Mouse (Mus musculus): ENCODE measurements around the gene Olfr318. TPM values are rescaled to one million over a fixed set of nuclear protein-coding genes. Genes with fewer than 3 reads are reported as not detected.

Gene Olfr318
- polyA plus RNA-seq, 1 experiment from 2014 or later: not detected

GRCm38 (mm10) chr11:58709086-58709485, 14.7 kb downstream of the Olfr318 start:
- Histone ChIP-seq H3K9ac (ENCODE audit: low read depth, low read length) (no peak overlapping the region), H3K27me3 (ENCODE audit: control insufficient read depth, insufficient read depth, low read length) (no peaks in the 10 kb centered on the region), H3K4me1 (ENCODE audit: control insufficient read depth, insufficient read depth, low read length) (no peaks in the 10 kb centered on the region), H3K9me3 (replicated peaks; ENCODE audit: control insufficient read depth, low read length) (no peaks in the 10 kb centered on the region), H3K27ac (ENCODE audit: low read depth, low read length) (no peak overlapping the region), H3K4me3 (ENCODE audit: low read depth, low read length) (no peak overlapping the region), H3K36me3 (ENCODE audit: control insufficient read depth, insufficient read depth, low read length) (no peaks in the 10 kb centered on the region), H3K4me2 (no peak overlapping the region)
- WGBS (ENCODE audit: insufficient replicate concordance): 72% methylated on average over 11 of the region's 11 CpGs
- no peak for ATAC-seq (replicated peaks; ENCODE audit: insufficient number of reproducible peaks, low FRiP score, low TSS enrichment)

- Histone ChIP-seq H3K27ac (ENCODE audit: low read depth, low read length) (no peak within 1 kb of the TSS), H3K27me3 (ENCODE audit: control insufficient read depth, insufficient read depth, low read length) (no peaks in the 10 kb centered on the region), H3K4me3 (ENCODE audit: low read depth, low read length) (no peak within 1 kb of the TSS), H3K4me2 (no peak within 1 kb of the TSS), H3K36me3 (ENCODE audit: control insufficient read depth, insufficient read depth, low read length) (no peaks in the 10 kb centered on the region), H3K9ac (ENCODE audit: low read depth, low read length) (no peak within 1 kb of the TSS), H3K4me1 (ENCODE audit: control insufficient read depth, insufficient read depth, low read length) (no peaks in the 10 kb centered on the region), H3K9me3 (replicated peaks; ENCODE audit: control insufficient read depth, low read length) (peaks cover 6% of the 10 kb centered on the region; the same call in 1 of the 2 replicates)
- ATAC-seq (replicated peaks; ENCODE audit: insufficient number of reproducible peaks, low FRiP score, low TSS enrichment): no peak
- 80% methylated on average over 3 of the region's 3 CpGs for WGBS (ENCODE audit: insufficient replicate concordance)
Measured at GRCm38 (mm10) chr11:58698862-58699261, 25.0 kb downstream of the Olfr318 start, which contains the start of gene Olfr319. TSS of gene Olfr319 (plus strand) at chr11:58699162.

GRCm38 (mm10) chr11:58680799-58681198, 43.0 kb downstream of the Olfr318 start, which contains the start of gene Olfr320:
TSS of gene Olfr320 (plus strand) at chr11:58681099.
- ATAC-seq (replicated peaks; ENCODE audit: insufficient number of reproducible peaks, low FRiP score, low TSS enrichment): no peak
- Histone ChIP-seq H3K9me3 (replicated peaks; ENCODE audit: control insufficient read depth, low read length) (no peaks in the 10 kb centered on the region), H3K27me3 (ENCODE audit: control insufficient read depth, insufficient read depth, low read length) (no peaks in the 10 kb centered on the region), H3K9ac (ENCODE audit: low read depth, low read length) (no peak within 1 kb of the TSS), H3K4me2 (no peak within 1 kb of the TSS), H3K4me3 (ENCODE audit: low read depth, low read length) (no peak within 1 kb of the TSS), H3K4me1 (ENCODE audit: control insufficient read depth, insufficient read depth, low read length) (no peaks in the 10 kb centered on the region), H3K27ac (ENCODE audit: low read depth, low read length) (no peak within 1 kb of the TSS), H3K36me3 (ENCODE audit: control insufficient read depth, insufficient read depth, low read length) (no peaks in the 10 kb centered on the region)
- 76% methylated on average over 1 of the region's 1 CpGs for WGBS (ENCODE audit: insufficient replicate concordance)

GRCm38 (mm10) chr11:58671825-58672224, 52.0 kb downstream of the Olfr318 start:
- Histone ChIP-seq H3K27me3 (ENCODE audit: control insufficient read depth, insufficient read depth, low read length) (no peaks in the 10 kb centered on the region), H3K27ac (ENCODE audit: low read depth, low read length) (no peak overlapping the region), H3K4me1 (ENCODE audit: control insufficient read depth, insufficient read depth, low read length) (no peaks in the 10 kb centered on the region), H3K9me3 (replicated peaks; ENCODE audit: control insufficient read depth, low read length) (no peaks in the 10 kb centered on the region), H3K9ac (ENCODE audit: low read depth, low read length) (no peak overlapping the region), H3K4me2 (no peak overlapping the region), H3K36me3 (ENCODE audit: control insufficient read depth, insufficient read depth, low read length) (no peaks in the 10 kb centered on the region), H3K4me3 (ENCODE audit: low read depth, low read length) (no peak overlapping the region)
- WGBS (ENCODE audit: insufficient replicate concordance): 50% methylated on average over 4 of the region's 4 CpGs
- no peak for ATAC-seq (replicated peaks; ENCODE audit: insufficient number of reproducible peaks, low FRiP score, low TSS enrichment)

GRCm38 (mm10) chr11:58669252-58669651, 54.6 kb downstream of the Olfr318 start:
- ATAC-seq (replicated peaks; ENCODE audit: insufficient number of reproducible peaks, low FRiP score, low TSS enrichment): no peak
- H3K27ac ChIP-seq (ENCODE audit: low read depth, low read length): no peak overlapping the region
- no peak overlapping the region for H3K9ac ChIP-seq (ENCODE audit: low read depth, low read length)
- no peaks in the 10 kb centered on the region for H3K4me1 ChIP-seq (ENCODE audit: control insufficient read depth, insufficient read depth, low read length)
- H3K4me3 ChIP-seq (ENCODE audit: low read depth, low read length): no peak overlapping the region
- H3K27me3 ChIP-seq (ENCODE audit: control insufficient read depth, insufficient read depth, low read length): no peaks in the 10 kb centered on the region
- H3K36me3 ChIP-seq (ENCODE audit: control insufficient read depth, insufficient read depth, low read length): no peaks in the 10 kb centered on the region
- no peak overlapping the region for H3K4me2 ChIP-seq
- H3K9me3 ChIP-seq (replicated peaks; ENCODE audit: control insufficient read depth, low read length): no peaks in the 10 kb centered on the region

Other genes with a start within 250 kb of the Olfr318 start
- gene Olfr332, start 231.5 kb downstream of the Olfr318 start, polyA plus RNA-seq (2014; fragmentation: Nextera tagmentation; extraction: Ambion mirVana): not detected in 2 replicates
- gene Olfr331, start 221.4 kb downstream of the Olfr318 start, polyA plus RNA-seq (2014; fragmentation: Nextera tagmentation; extraction: Ambion mirVana): not detected in 2 replicates
- not detected in 2 replicates for gene Olfr330, start 189.2 kb downstream of the Olfr318 start, polyA plus RNA-seq (2014; fragmentation: Nextera tagmentation; extraction: Ambion mirVana)
- gene Olfr329-ps, start 177.6 kb downstream of the Olfr318 start, polyA plus RNA-seq (2014; fragmentation: Nextera tagmentation; extraction: Ambion mirVana): not detected in 2 replicates
- 0.09 TPM in 1 of 2 replicates, not detected in the other for gene Olfr328, start 168.4 kb downstream of the Olfr318 start, polyA plus RNA-seq (2014; fragmentation: Nextera tagmentation; extraction: Ambion mirVana)
- not detected in 2 replicates for gene Olfr224, start 153.5 kb downstream of the Olfr318 start, polyA plus RNA-seq (2014; fragmentation: Nextera tagmentation; extraction: Ambion mirVana)
- gene Olfr325, start 146.3 kb downstream of the Olfr318 start, polyA plus RNA-seq (2014; fragmentation: Nextera tagmentation; extraction: Ambion mirVana): not detected in 2 replicates
- gene Olfr324, start 128.9 kb downstream of the Olfr318 start, polyA plus RNA-seq (2014; fragmentation: Nextera tagmentation; extraction: Ambion mirVana): not detected in 2 replicates
- gene 2210407C18Rik, start 107.9 kb downstream of the Olfr318 start, polyA plus RNA-seq (2014; fragmentation: Nextera tagmentation; extraction: Ambion mirVana): not detected in 2 replicates
- gene Olfr323, start 93.5 kb downstream of the Olfr318 start, polyA plus RNA-seq (2014; fragmentation: Nextera tagmentation; extraction: Ambion mirVana): not detected in 2 replicates
- gene Trim58, start 83.5 kb downstream of the Olfr318 start, polyA plus RNA-seq (2014; fragmentation: Nextera tagmentation; extraction: Ambion mirVana): 0.74 and 1.6 TPM in 2 replicates
- gene Olfr322, start 65.2 kb downstream of the Olfr318 start, polyA plus RNA-seq (2014; fragmentation: Nextera tagmentation; extraction: Ambion mirVana): not detected in 2 replicates
- not detected in 2 replicates for gene Olfr320, start 42.9 kb downstream of the Olfr318 start, polyA plus RNA-seq (2014; fragmentation: Nextera tagmentation; extraction: Ambion mirVana)
- gene Olfr319, start 24.9 kb downstream of the Olfr318 start, polyA plus RNA-seq (2014; fragmentation: Nextera tagmentation; extraction: Ambion mirVana): not detected in 2 replicates
- not detected in 2 replicates for gene Olfr317, start 15.2 kb upstream of the Olfr318 start, polyA plus RNA-seq (2014; fragmentation: Nextera tagmentation; extraction: Ambion mirVana)
- not detected in 2 replicates for gene Olfr316, start 28.7 kb upstream of the Olfr318 start, polyA plus RNA-seq (2014; fragmentation: Nextera tagmentation; extraction: Ambion mirVana)
- gene Olfr315, start 49.2 kb upstream of the Olfr318 start, polyA plus RNA-seq (2014; fragmentation: Nextera tagmentation; extraction: Ambion mirVana): not detected in 2 replicates
- not detected in 2 replicates for gene Olfr314, start 58.9 kb upstream of the Olfr318 start, polyA plus RNA-seq (2014; fragmentation: Nextera tagmentation; extraction: Ambion mirVana)
- 0.52 and 0.58 TPM in 2 replicates for gene Fam183b, start 77.9 kb upstream of the Olfr318 start, polyA plus RNA-seq (2014; fragmentation: Nextera tagmentation; extraction: Ambion mirVana)
- gene Olfr313, start 91.0 kb upstream of the Olfr318 start, polyA plus RNA-seq (2014; fragmentation: Nextera tagmentation; extraction: Ambion mirVana): not detected in 2 replicates
- not detected in 2 replicates for gene Olfr312, start 105.2 kb upstream of the Olfr318 start, polyA plus RNA-seq (2014; fragmentation: Nextera tagmentation; extraction: Ambion mirVana)
- gene Olfr311, start 115.2 kb upstream of the Olfr318 start, polyA plus RNA-seq (2014; fragmentation: Nextera tagmentation; extraction: Ambion mirVana): 0.16 TPM in 1 of 2 replicates, not detected in the other
- gene Gm12258, start 123.1 kb upstream of the Olfr318 start, polyA plus RNA-seq (2014; fragmentation: Nextera tagmentation; extraction: Ambion mirVana): 5.1 and 5.7 TPM in 2 replicates
- gene 2810021J22Rik, start 143.2 kb upstream of the Olfr318 start, polyA plus RNA-seq (2014; fragmentation: Nextera tagmentation; extraction: Ambion mirVana): 4.6 and 6.4 TPM in 2 replicates
- 5.1 and 5.4 TPM in 2 replicates for gene Zfp39, start 180.2 kb upstream of the Olfr318 start, polyA plus RNA-seq (2014; fragmentation: Nextera tagmentation; extraction: Ambion mirVana)
- gene Btnl10, start 193.9 kb upstream of the Olfr318 start, polyA plus RNA-seq (2014; fragmentation: Nextera tagmentation; extraction: Ambion mirVana): 0.27 TPM in 1 of 2 replicates, not detected in the other
- gene Rnf187, start 214.9 kb upstream of the Olfr318 start, polyA plus RNA-seq (2014; fragmentation: Nextera tagmentation; extraction: Ambion mirVana): 172 and 192 TPM in 2 replicates
- 6.4 and 8.4 TPM in 2 replicates for gene Hist3h2ba, start 224.9 kb upstream of the Olfr318 start, polyA plus RNA-seq (2014; fragmentation: Nextera tagmentation; extraction: Ambion mirVana)
- 22.5 and 23.3 TPM in 2 replicates for gene Hist3h2a, start 230.7 kb upstream of the Olfr318 start, polyA plus RNA-seq (2014; fragmentation: Nextera tagmentation; extraction: Ambion mirVana)
- gene Trim17, start 230.7 kb upstream of the Olfr318 start, polyA plus RNA-seq (2014; fragmentation: Nextera tagmentation; extraction: Ambion mirVana): 1.0 and 1.1 TPM in 2 replicates

Measured in heart, embryonic 11.5 days (tissue).